Mouse (Mus musculus) 3134 (cell line): ENCODE results near the gene Bola1.
A peak's percentile ranks its signal among the peaks of the same experiment; 100 is the strongest.

Experiments
- DNase-seq: peaks from one replicate; pipeline ENCODE4 v3.0.0-alpha.2; 2011; ENCODE audit warnings: low spot score; ENCODE audit not compliant: insufficient read length; ENCODE audit errors: extremely low read depth

Bola1 gene

DNA sequence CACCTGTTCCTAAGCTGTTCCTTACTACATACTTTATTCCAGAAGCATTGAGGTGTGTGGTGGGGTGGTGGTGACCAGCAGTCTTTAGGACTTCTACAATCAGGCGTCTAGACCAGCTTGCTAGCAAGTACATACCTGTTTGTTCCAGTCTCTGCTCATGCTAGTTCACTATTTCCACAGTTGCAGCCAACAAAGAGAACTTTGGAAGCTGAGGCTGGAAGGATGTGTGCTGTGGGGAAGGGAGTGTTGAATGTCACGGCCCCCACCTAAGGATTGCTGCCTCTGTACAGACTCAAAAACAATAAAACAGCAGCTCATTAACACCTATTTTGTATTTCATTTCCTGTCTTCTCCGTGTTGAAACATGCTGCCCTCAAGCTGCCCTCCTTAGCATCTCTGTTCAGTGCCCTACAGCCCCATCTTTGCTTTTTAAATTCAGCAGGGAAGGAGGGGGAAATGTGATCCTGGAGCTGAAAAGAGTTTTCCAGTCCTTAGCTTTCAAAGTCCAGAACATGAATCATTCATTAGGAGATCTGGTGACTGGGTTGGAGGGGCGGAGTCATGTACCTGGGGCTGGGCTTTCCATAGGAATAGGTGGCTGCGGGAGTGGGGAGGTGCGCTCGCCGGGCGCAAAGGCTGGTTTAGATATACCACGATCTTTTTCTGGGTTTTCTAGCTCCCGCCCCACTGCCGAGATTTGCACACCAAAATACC is 58.5 kb downstream of the Bola1 start:
- DNase-seq, result peak; percentile 82

DNA sequence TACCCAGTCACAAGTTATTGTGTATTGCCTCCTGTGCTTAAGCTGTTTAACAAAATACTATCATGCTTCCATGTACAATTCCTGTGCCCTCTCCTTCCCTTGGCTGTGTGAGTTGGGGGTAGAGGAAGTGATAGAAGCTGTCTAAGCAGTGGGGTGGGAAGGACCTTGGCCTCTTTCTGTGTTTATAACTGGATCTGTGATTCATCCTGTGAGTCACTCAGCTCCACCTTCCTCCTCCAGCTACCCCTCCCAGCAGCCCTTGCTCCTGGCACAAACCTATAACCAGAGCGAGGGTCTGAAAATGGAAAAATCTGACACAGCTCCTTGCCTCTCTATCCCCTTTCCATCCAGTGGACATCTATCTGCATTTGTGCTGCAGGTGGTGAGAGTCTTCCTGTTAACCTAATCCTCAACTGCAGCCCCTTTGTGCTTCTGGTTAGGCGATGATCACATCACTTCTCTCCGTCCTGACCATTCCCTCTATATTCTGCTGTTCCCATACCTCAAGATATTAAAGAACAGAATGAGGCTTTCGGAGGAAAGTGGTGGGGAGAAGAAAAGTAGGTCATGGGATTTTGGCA is 59.2 kb downstream of the Bola1 start:
- peak; percentile 77 for DNase-seq

DNA sequence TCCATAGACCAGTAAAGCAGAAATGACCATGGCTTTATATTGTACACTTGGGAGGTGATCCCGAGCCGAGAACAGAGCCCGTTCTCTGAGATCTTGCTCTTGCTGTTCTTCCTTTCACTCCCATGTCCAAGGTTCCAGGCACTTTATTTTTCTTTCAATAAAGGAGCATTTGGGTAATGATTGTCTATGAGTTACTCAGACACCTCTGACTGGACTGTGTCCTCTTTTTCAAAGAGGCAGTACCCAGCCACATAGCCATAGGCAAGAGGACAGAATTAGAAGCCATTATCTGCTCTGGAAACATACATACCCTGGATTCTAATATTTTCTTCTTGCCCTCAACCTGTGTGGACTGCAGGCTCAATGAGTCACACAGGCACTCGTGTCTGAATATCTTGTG is 59.7 kb downstream of the Bola1 start:
- no peak for DNase-seq

DNA sequence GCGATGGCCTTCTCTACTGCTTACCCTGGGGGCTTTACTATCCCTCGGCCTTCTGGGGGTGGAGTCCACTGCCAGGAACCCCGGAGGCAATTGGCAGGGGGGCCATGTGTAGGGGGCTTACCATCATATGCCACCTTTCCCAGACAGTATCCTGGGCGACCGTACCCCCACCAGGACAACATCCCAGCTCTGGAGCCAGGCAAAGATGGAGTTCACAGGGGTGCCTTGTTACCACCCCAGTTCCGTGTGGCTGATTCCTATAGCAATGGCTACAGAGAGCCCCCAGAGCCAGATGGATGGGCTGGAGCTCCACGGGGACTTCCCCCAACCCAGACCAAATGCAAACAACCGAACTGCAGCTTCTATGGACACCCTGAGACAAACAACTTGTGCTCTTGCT is 64.0 kb downstream of the Bola1 start:
- DNase-seq, result no peak

DNA sequence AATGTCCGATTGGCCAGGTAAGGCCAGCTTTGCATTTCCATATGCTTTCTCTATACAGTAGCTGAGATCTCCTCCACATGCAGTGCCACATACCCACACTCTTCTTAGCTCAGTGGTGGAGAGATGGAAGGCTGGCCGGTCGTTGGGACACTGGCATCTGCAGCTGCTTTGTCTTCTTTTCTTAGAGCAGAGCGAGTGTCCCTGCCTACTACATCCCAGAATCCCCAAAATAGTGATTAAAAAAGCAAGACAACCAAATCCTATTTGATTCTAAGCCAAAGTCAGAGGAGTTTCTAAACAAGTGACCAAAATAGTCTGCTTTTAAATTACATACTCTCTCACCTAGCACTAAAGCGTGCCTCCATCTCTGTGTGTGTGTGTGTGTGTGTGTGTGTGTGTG is 66.9 kb downstream of the Bola1 start:
- no peak for DNase-seq

DNA sequence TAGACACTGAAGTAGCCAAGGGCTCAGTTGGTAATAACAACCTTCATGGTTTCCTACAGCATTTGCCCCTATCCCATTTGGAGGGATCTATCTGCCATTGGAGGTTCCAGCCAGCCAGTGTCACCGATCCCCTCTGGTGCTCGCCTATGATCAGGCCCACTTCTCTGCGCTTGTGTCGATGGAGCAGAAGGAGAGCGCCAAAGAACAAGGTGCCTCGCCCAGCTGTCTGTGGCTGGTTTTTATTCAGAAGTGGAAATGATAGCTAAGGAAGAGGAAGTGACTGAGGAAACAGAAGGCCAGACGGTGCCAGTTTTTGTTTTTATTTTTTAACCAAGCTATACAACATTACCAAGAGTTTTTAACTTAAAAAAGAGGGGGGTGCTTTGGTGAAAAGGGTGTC is 67.7 kb downstream of the Bola1 start:
- no peak for DNase-seq

DNA sequence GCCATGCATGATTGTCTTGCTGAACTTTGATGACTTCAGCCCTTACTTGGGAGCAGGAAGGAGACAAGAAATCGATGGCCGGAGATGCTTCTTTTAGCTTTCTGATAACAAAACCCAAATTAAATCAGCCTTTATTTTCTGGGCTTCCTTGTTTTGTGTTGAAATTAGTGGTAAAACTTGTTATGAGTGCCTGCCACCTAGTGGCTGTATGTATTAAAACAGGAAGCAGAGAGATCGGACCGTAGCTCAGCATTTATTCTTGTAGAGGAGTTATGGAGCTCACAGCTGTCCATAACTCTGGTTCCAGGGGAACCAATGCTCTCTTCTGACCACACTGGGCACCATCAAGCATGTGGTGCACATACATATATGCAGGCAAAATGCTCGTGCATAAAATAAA is 71.6 kb downstream of the Bola1 start:
- DNase-seq, result no peak
